Mouse (Mus musculus): ENCODE measurements around the gene Tmem74b. TPM values are rescaled to one million over a fixed set of nuclear protein-coding genes. Genes with fewer than 3 reads are reported as not detected.

The Tmem74b gene
- polyA plus RNA-seq, 1 experiment from 2014 or later, result 26.6 TPM

GRCm38 (mm10) chr2:151702146-151702850, 490 bp downstream of the Tmem74b start:
- ATAC-seq, result peak; percentile 90
- Histone ChIP-seq H3K4me1 (replicated peaks; ENCODE audit: control insufficient read depth, insufficient read depth, low read length) (peaks cover 15% of the 10 kb centered on the region), H3K9ac (replicated peaks; ENCODE audit: low read depth, low read length) (peak overlapping the region; percentile 96), H3K9me3 (ENCODE audit: control insufficient read depth, low read length) (no peaks in the 10 kb centered on the region), H3K4me2 (ENCODE audit: low read length) (peak overlapping the region; percentile 89), H3K27me3 (replicated peaks; ENCODE audit: control insufficient read depth, insufficient read depth, low read length) (no peaks in the 10 kb centered on the region), H3K27ac (ENCODE audit: low read length) (peak overlapping the region; percentile 55), H3K36me3 (ENCODE audit: control insufficient read depth, insufficient read depth) (peaks cover 3% of the 10 kb centered on the region; the same call in 1 of the 2 replicates), H3K4me3 (replicated peaks; ENCODE audit: low read length) (peak overlapping the region; percentile 77)
- WGBS, result 0% methylated on average over 77 of the region's 97 CpGs

- 1% methylated on average over 17 of the region's 17 CpGs for WGBS
- H3K4me3 ChIP-seq (replicated peaks; ENCODE audit: low read length), result peak overlapping the region; percentile 77
- H3K9me3 ChIP-seq (ENCODE audit: control insufficient read depth, low read length), result no peaks in the 10 kb centered on the region
- no peaks in the 10 kb centered on the region for H3K27me3 ChIP-seq (replicated peaks; ENCODE audit: control insufficient read depth, insufficient read depth, low read length)
- H3K4me1 ChIP-seq (replicated peaks; ENCODE audit: control insufficient read depth, insufficient read depth, low read length), result peaks cover 15% of the 10 kb centered on the region
- peak overlapping the region; percentile 89 for H3K4me2 ChIP-seq (ENCODE audit: low read length)
- H3K36me3 ChIP-seq (ENCODE audit: control insufficient read depth, insufficient read depth), result peaks cover 4% of the 10 kb centered on the region; the same call in 1 of the 2 replicates
- H3K9ac ChIP-seq (replicated peaks; ENCODE audit: low read depth, low read length), result peak overlapping the region; percentile 96
- peak overlapping the region; percentile 55 for H3K27ac ChIP-seq (ENCODE audit: low read length)
- peak; percentile 70 for ATAC-seq
Measured at GRCm38 (mm10) chr2:151702851-151703190, 1.0 kb downstream of the Tmem74b start.

DNA sequence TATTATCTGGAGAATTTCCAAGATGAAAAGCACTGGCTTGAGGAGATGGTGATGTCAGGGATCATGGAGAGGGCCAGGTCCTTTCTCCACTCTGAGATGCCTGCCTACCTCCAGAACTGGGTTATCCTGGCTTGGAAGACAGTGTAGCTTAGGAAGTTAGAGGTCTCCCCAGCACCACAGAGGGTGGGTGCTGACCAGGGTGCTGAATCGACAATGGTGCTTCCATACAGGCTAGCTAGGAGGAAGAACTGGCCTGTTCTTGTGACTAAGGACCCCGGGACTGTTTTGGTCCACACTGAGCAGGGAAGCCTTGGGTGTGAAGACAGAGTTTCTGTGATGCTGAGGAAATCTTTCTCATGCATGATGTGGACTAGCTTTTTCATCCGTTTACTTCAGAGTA, 10.8 kb downstream of the Tmem74b start:
- Histone ChIP-seq H3K9me3 (ENCODE audit: control insufficient read depth, low read length) (no peaks in the 10 kb centered on the region), H3K27ac (ENCODE audit: low read length) (no peak overlapping the region), H3K4me3 (replicated peaks; ENCODE audit: low read length) (no peak overlapping the region), H3K4me2 (ENCODE audit: low read length) (no peak overlapping the region), H3K27me3 (replicated peaks; ENCODE audit: control insufficient read depth, insufficient read depth, low read length) (no peaks in the 10 kb centered on the region), H3K36me3 (ENCODE audit: control insufficient read depth, insufficient read depth) (peaks cover 6% of the 10 kb centered on the region; the same call in 1 of the 2 replicates), H3K9ac (replicated peaks; ENCODE audit: low read depth, low read length) (no peak overlapping the region), H3K4me1 (replicated peaks; ENCODE audit: control insufficient read depth, insufficient read depth, low read length) (no peaks in the 10 kb centered on the region)
- WGBS, result 36% methylated on average over 3 of the region's 3 CpGs
- ATAC-seq, result no peak

DNA sequence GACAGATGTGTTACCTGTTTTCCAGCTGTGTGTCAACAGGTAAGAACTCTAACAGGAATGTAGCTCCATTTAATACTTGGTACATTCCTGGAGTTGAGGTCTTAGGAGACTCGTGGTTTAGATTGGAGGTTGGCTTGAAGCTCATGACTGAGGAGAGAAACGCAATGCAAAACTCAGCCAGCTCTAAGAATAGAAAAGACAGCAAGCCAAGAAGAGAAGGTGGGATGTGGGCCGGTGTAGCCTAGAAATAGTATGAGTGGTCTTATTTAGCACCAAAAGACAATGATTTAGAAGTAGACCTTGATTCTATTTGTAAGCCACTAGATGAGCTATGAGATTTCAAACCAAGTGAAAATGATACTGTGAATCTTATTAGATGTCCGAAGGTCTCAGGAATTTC, 13.7 kb downstream of the Tmem74b start:
- no peak for ATAC-seq
- Histone ChIP-seq H3K27me3 (replicated peaks; ENCODE audit: control insufficient read depth, insufficient read depth, low read length) (no peaks in the 10 kb centered on the region), H3K27ac (ENCODE audit: low read length) (no peak overlapping the region), H3K9me3 (ENCODE audit: control insufficient read depth, low read length) (no peaks in the 10 kb centered on the region), H3K36me3 (ENCODE audit: control insufficient read depth, insufficient read depth) (peaks cover 31% of the 10 kb centered on the region), H3K4me2 (ENCODE audit: low read length) (no peak overlapping the region), H3K4me1 (replicated peaks; ENCODE audit: control insufficient read depth, insufficient read depth, low read length) (no peaks in the 10 kb centered on the region), H3K4me3 (replicated peaks; ENCODE audit: low read length) (no peak overlapping the region), H3K9ac (replicated peaks; ENCODE audit: low read depth, low read length) (no peak overlapping the region)
- 93% methylated on average over 4 of the region's 4 CpGs for WGBS

DNA sequence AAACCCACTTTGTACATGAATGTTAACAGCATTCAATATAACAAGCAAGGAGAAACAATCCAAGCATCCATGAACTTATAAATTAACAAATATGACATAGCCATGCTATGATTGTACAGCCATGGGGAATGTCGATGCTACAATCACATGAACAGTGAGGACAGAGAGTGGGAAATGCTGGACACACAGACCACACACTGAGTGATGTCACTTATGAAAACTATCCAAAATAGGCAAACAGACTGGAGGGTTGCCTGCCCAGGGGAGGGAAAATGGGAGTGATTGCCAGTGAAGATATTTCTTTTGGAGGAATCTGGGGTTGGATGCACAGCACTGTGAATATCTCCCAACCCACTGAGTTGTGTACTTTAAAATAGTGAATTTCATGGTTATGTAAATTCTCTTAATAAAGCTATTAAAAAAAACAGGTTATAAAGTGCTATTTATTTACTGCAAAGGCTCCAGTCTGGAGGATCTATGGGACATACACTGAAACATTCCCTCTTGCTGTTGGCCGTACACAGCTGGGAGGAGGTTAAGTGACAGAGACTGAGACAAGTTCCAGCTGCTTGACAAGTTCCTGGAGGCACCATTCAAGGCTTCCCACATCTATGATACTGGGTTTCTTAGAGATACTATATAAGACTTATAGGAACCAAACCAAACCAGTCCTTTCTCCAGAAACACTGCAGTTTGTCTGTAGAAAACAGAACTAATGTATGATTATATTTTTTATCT, 14.7 kb downstream of the Tmem74b start:
- Histone ChIP-seq H3K9me3 (ENCODE audit: control insufficient read depth, low read length) (no peaks in the 10 kb centered on the region), H3K4me2 (ENCODE audit: low read length) (no peak overlapping the region), H3K4me1 (replicated peaks; ENCODE audit: control insufficient read depth, insufficient read depth, low read length) (no peaks in the 10 kb centered on the region), H3K27me3 (replicated peaks; ENCODE audit: control insufficient read depth, insufficient read depth, low read length) (no peaks in the 10 kb centered on the region), H3K36me3 (ENCODE audit: control insufficient read depth, insufficient read depth) (peaks cover 32% of the 10 kb centered on the region), H3K27ac (ENCODE audit: low read length) (no peak overlapping the region), H3K9ac (replicated peaks; ENCODE audit: low read depth, low read length) (no peak overlapping the region), H3K4me3 (replicated peaks; ENCODE audit: low read length) (no peak overlapping the region)
- WGBS, result 98% methylated on average over 2 of the region's 2 CpGs
- no peak for ATAC-seq

DNA sequence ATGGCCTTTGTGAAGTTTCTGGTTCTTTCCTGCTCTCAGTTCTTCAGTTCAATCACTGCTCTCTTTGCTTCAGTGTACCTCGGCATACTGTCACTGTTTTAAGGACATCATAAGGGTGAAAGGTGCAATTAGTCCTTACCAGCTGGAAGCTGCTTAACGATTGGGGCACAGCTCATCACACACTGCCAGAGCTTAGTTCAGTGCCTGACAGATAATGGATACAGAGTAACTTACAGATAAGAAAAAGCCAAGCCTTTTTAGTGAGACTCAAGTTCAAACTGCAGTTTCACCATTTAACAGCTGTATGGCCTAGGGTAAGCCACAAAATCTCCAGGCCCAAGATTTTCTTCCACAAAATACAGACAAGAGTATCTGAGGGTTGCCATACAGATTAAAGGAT, 22.3 kb downstream of the Tmem74b start:
- Histone ChIP-seq H3K36me3 (ENCODE audit: control insufficient read depth, insufficient read depth) (peaks cover 31% of the 10 kb centered on the region), H3K4me2 (ENCODE audit: low read length) (no peak overlapping the region), H3K4me3 (replicated peaks; ENCODE audit: low read length) (no peak overlapping the region), H3K4me1 (replicated peaks; ENCODE audit: control insufficient read depth, insufficient read depth, low read length) (no peaks in the 10 kb centered on the region), H3K9me3 (ENCODE audit: control insufficient read depth, low read length) (no peaks in the 10 kb centered on the region), H3K27ac (ENCODE audit: low read length) (no peak overlapping the region), H3K9ac (replicated peaks; ENCODE audit: low read depth, low read length) (no peak overlapping the region), H3K27me3 (replicated peaks; ENCODE audit: control insufficient read depth, insufficient read depth, low read length) (no peaks in the 10 kb centered on the region)
- 85% methylated on average over 2 of the region's 2 CpGs for WGBS
- ATAC-seq, result no peak

- 85% methylated on average over 8 of the region's 8 CpGs for WGBS
- Histone ChIP-seq H3K9ac (replicated peaks; ENCODE audit: low read depth, low read length) (no peak overlapping the region), H3K27ac (ENCODE audit: low read length) (no peak overlapping the region), H3K36me3 (ENCODE audit: control insufficient read depth, insufficient read depth) (peaks cover 21% of the 10 kb centered on the region), H3K4me2 (ENCODE audit: low read length) (no peak overlapping the region), H3K4me3 (replicated peaks; ENCODE audit: low read length) (no peak overlapping the region), H3K27me3 (replicated peaks; ENCODE audit: control insufficient read depth, insufficient read depth, low read length) (no peaks in the 10 kb centered on the region), H3K9me3 (ENCODE audit: control insufficient read depth, low read length) (no peaks in the 10 kb centered on the region), H3K4me1 (replicated peaks; ENCODE audit: control insufficient read depth, insufficient read depth, low read length) (no peaks in the 10 kb centered on the region)
- ATAC-seq, result no peak
Measured at GRCm38 (mm10) chr2:151733151-151733865, 31.5 kb downstream of the Tmem74b start.

- 94% methylated on average over 6 of the region's 6 CpGs for WGBS
- H3K9me3 ChIP-seq (ENCODE audit: control insufficient read depth, low read length), result no peaks in the 10 kb centered on the region
- no peak overlapping the region for H3K4me2 ChIP-seq (ENCODE audit: low read length)
- no peak overlapping the region for H3K4me3 ChIP-seq (replicated peaks; ENCODE audit: low read length)
- H3K36me3 ChIP-seq (ENCODE audit: control insufficient read depth, insufficient read depth), result peaks cover 11% of the 10 kb centered on the region
- H3K4me1 ChIP-seq (replicated peaks; ENCODE audit: control insufficient read depth, insufficient read depth, low read length), result peaks cover 14% of the 10 kb centered on the region
- H3K27me3 ChIP-seq (replicated peaks; ENCODE audit: control insufficient read depth, insufficient read depth, low read length), result no peaks in the 10 kb centered on the region
- H3K27ac ChIP-seq (ENCODE audit: low read length), result no peak overlapping the region
- H3K9ac ChIP-seq (replicated peaks; ENCODE audit: low read depth, low read length), result no peak overlapping the region
- ATAC-seq, result no peak
Measured at GRCm38 (mm10) chr2:151735422-151735821, 33.6 kb downstream of the Tmem74b start.

GRCm38 (mm10) chr2:151738460-151738859, 36.7 kb downstream of the Tmem74b start:
- no peak overlapping the region for H3K27ac ChIP-seq (ENCODE audit: low read length)
- no peak overlapping the region for H3K4me3 ChIP-seq (replicated peaks; ENCODE audit: low read length)
- H3K4me2 ChIP-seq (ENCODE audit: low read length), result no peak overlapping the region
- no peak for ATAC-seq
- 86% methylated on average over 4 of the region's 4 CpGs for WGBS
- H3K27me3 ChIP-seq (replicated peaks; ENCODE audit: control insufficient read depth, insufficient read depth, low read length), result no peaks in the 10 kb centered on the region
- H3K9ac ChIP-seq (replicated peaks; ENCODE audit: low read depth, low read length), result no peak overlapping the region
- H3K9me3 ChIP-seq (ENCODE audit: control insufficient read depth, low read length), result no peaks in the 10 kb centered on the region
- H3K36me3 ChIP-seq (ENCODE audit: control insufficient read depth, insufficient read depth), result peaks cover 6% of the 10 kb centered on the region; the same call in 1 of the 2 replicates
- H3K4me1 ChIP-seq (replicated peaks; ENCODE audit: control insufficient read depth, insufficient read depth, low read length), result peaks cover 18% of the 10 kb centered on the region

Data from forebrain, embryonic 16.5 days (tissue).